Mouse (Mus musculus) cerebellum, postnatal 10 days (tissue): ENCODE measurements at regions not wholly inside any gene's neighbourhood (a gene's known extent, or its start where the extent isn't known, plus 50 kb on each side); places are given as distances from the start of the nearest gene placed in this dataset.

ENCODE experiments used
- DNase-seq, 2 experiments: peaks; one replicate each; pipeline ENCODE4 v3.0.0; 2021; ENCODE audit warnings: mixed read lengths in 2 of 2

DNA sequence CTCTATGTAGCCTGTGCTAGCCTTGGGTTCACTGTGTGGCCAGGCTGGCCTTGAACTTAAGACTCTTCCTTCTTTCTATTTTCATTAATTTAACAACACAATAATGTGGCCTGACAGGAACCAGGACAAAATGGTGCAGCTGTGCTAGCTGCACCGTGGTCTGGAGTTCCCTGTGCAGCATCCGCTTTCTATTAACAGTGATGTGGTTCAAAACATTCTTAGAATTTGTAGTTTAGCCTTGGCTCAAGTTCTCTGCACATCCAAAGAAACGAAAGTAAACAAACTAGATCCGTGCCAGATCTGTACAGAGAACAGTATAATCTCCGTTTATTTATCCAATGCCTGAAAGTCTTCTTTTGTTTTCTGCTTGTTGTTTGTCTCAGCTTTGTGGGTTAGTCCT, 88.5 kb downstream of the Irx1 start:
- no peak for DNase-seq

DNA sequence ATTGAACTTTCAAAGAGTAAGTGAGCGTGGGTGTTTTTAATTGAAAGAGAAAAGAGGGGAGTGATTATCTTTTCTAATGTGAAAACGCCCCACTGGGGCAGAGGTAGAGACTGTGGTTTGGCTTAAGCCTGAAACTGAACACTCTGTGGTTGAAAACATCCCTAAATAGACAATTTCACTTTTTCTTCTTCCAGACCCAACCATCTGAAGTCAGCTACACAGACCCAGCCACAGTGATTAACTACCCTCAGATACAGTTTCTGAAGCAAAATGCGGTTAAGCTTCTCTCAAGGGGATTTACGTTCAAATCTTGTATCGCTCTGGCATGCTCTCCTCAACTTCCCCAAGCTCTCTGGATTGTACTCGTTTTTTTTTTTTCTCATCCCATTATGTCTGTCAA, 94.8 kb downstream of the Irx1 start:
- DNase-seq, result no peak

DNA sequence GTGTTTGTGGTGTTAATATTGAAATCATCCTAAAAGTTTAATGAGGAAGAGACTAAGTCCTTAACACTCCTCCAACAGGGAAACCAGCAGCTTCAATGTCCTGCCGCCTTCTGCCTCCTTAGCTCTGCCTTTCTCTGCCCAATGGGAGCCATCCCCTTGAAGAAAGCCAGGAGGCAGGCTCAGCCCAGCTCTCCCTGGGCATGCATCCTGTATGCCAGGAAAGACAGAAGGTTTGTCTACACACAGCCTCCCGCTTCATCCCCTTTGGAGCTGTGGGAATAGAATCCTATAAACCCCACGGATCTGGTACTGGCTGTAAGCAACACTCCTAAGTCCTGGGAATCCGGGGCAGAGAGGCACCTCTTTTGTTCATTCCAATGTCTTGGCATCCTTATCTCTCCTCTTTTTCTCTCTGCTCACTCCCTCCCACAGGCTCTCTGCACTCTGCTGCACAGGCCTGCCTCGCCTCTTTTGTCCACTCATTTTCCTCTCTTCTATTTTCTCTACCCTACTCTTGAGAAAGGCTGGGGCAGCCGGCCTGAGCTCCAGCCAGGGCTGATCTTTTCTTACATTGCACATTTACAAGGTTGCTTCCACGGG, 110.0 kb downstream of the Irx1 start:
- peak; percentile 62 to 72 for DNase-seq

DNA sequence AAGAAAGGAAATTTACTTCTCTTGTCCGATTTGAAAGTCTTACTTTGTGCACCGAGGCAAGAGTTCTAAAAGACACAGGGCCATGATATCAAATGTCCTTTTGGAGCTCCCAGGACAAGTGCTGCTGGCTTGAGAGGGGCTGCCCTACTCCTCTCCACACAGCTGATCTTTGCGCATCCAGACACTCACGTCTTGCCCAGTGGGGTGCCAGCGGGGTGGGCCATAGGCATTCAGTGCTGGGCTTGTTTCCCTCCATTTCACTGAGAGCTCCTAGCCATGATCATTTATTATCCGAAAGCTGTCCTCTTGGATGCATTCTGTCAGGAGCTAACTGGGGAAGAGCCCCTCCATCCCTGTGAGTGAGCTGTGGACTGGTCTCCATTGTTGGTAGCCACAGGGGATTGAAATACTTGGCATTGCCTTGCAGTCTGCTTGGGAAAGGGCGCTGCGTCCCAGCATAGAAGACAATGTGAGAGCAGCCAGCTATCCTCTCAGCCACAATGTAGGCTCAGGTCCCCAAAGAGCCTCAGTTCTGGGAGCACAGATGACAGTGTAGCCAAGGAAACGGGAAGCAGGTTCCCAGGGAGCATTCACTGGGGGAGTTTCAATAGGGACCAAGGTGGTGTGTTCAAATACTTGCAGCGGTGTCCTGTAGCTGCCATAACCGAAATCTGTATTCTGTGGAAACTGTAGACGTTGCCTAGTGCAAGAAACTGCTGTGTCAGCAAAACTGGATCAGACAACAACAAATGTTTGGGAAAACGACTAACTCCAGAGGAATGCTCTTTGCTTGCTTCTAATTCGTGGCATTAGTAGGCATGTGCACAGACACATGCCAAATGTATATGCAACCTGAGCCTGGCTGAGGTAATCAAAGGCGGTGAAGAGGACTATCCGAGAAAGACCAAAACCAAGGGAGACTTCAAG, 159.2 kb downstream of the Irx1 start:
- peak; percentile 44 to 63 for DNase-seq

DNA sequence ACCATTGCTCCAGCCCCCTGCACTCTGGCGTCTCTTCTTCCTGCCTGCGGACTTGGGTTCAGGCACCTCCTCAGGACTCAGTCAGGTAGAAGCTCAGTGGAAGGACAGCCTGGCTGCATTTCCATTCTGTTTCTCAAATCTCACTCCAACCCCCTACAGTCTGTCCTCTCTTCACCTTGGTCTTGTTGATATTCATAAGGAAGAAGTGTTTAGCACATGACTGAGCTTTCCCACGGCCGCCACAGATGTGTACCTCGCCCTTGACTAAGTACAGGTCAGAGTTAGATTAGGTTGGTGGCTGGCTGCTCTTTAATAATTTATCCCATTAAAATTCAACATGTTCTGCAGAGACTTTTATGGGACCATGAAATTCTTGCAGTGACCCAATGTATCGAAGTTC, 165.2 kb downstream of the Irx1 start:
- no peak for DNase-seq

DNA sequence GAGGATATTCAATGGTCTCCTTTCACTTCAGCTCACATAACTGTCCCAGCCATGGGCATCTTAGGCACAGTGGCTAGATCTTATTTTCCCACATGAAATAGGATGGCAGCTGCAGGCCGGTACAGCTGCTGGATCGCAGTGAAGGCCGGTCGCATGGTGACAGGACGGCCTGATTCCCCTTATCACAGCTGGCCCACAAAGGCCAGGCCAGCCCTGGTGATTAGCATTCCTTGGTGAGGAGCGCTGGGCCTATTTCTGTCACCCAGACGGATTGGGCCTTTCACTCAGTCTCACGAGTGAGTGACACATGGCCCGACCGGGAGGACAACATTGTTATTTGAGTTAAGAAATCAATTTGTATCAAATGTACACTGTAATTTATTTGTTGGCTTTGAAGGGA, 178.8 kb downstream of the Irx1 start:
- peak in 1 of 2 experiments; percentile 5 for DNase-seq

DNA sequence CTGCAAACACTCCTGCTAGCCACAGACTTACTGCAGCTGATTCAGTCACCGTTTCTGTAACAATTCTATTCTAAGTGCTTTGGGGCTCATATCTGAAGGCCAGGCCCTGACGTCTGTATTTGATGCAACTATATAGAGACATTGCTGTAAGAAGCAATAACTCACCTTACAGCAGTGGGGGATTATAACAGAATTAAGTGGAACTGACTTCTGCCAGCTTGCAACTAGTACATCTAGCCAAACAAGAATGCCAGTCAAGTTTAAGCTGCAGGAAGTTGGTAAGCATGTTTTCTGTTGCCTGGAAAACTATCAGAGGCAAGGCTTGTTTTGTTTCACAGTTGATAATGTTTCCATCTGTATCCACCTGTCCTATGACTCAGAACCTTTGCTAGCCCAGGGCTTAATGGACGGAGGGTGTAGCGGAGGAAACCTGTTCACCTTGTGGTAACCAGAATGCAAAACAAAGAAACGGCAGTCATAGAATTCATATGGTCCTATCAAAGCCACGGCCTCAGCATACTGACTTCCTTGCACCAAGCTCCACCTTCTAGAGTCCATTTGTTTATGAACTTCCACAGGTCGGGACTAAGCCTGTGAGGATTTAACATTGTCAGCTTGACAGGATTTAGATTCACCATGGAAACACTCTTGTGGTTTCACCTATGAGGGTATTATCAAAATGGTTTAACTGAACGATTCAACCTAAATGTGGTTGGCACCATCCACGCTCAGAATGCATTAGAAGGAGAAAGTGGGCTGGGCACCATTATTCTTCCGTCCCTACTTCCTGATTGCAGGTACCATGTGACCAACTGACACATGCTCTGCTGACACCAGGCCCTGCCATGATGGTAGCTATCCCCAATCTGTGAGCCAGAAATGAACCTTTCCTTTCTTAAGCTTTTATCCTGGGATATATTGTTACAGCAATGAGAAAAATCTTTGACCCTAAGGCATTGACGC, 216.2 kb downstream of the Irx1 start:
- no peak for DNase-seq

DNA sequence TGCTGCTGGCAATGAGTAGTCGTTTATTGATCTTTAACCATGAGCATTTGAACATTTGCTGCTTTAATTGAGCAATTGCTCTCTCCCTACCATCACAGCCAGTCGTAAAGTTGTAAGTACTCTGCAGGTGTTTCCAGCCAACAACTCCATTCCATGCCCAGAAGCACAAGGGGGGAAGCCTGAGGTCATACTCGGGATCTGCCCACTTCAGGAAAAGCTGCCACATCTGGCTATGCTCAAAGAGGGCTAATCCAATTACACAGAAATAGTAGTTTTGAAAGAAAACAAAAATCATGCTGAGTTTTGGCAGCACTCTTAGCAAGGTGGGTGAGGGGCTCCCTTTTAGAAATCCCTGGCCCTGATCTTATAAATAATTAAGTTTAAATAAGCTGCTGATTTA, 217.0 kb downstream of the Irx1 start:
- no peak for DNase-seq

DNA sequence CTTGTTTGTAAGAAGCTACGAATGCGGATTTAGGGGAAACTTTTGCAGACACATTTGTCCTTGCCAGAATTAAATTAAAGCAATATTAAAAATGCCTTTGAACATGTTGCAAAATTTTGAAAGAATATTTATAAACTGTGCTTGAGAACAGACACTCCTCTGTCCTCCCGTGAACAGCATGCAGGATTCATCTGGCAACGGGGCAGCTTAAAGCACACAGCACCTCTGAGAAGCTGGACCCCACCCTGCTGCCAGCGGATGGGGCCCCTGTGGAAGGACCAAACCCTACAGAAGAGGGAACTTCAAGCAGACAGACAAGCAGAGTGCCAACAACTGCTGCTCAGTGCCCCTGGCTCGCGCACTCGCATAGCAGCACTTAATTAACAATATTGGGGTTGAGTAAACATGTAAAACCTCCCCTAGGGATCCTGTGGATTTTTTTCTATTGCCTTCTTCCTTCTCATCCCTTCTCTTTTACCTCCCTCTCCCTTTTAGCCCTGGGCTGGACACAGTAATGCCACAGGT, 226.6 kb downstream of the Irx1 start:
- no peak for DNase-seq

DNA sequence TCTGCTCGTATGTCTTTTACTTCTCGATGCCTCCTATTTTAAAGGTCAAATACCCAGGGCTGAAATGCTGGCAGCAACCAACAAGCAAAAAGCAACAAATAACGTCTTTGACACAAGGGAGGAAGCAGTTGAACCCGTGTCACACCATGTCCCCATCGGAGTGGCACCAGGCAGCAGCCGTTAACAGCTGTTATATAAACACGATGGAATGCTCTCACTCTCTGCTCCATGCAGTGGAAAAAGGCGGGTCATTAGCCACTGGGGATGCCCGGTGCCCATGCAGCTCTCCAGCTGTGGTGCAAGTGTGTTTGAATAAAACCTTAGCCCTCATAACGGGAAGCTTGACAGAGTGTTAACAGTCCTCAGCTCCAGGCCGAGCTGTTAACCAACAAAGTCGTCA, 229.3 kb downstream of the Irx1 start:
- no peak for DNase-seq

DNA sequence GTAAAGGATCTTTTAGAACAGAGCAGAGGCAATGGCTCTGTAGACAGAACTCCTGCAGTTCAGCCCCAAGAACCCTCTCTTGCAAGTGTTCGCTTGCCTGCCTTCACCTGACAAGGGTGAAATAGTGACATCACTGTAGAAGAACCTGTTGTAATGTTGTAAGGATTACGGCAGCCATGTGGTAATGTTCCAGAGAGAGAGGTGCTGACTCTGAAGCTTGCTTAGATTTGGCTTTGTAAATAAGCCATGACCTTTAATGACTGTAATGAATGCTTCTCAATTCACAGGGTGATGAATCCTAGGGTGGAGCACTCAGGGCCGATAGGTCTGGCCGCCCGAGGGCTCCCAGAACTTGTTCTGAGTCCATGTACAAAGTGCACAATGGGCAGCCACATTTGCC, 230.2 kb downstream of the Irx1 start:
- DNase-seq, result no peak

DNA sequence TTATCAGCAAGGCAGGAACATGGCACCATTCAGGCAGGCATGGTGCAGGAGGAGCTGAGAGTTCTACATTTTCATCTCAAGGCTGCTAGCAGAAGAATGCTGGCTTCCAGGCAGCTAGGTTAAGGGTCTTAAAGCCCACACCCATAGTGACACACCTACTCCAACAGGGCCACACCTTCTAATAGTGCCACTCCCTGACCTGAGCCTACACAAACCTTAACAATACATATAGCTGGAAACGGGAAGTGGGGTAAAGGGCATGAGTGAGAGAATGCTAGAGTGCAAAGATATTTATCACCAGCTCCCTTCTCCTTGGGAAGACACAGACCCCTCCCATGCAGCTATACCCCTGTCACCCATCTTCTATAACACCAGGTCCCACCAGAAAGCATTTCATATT, 230.6 kb downstream of the Irx1 start:
- DNase-seq, result no peak

DNA sequence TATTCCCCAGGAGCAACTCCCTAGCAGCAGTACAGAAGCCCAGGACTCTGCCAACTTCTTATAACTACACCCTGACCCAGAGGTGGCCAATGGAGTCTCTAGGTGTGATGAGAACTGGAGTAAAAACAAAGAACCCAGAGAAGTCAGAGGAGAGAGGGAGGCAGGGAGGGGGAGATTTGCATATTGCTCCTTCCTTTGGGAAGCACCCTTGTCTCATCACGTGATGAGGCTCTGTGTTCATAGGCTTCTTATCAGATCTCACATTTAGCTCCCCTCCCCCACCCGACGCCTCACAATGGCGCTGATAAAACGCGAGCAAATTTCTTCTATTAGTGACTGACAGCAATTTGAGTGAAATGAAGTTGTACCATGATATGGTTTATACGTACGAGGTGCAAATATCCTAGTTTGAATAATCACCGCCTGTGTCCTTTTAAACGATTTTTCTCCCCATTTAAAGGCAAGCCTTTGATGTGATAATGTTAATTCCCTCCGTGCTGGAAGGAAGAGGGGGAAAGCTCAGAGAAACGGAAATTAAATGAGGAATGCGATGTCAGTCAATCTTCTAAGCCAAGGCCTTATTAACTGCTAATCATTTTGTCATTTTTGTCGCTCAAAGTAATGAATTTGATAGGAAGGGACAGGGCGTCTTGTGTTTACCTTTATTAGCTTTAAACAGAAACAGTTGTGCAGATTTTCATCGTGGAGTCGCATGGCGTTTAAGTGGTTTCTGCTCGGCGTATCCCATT, 273.3 kb downstream of the Irx1 start:
- peak; percentile 6 to 15 for DNase-seq

DNA sequence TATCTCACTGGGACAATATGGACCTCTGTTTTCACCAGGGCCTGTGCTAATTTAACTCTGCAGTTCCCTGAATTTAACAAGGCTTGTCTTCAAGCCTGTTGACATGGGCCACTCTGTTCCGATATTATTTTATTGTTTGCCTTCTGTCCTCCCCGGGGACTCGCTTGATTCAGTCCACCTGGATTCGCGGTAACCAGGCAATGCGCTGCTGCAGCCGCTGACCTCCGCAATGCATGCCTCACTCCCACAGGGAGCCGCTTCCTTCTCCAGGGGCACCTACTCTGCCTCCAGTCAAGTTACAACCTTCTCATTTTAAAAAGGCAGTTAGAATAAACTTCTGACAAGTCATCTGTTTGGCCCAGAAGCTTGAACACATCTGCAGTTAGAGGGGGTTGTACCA, 274.3 kb downstream of the Irx1 start:
- DNase-seq, result no peak

DNA sequence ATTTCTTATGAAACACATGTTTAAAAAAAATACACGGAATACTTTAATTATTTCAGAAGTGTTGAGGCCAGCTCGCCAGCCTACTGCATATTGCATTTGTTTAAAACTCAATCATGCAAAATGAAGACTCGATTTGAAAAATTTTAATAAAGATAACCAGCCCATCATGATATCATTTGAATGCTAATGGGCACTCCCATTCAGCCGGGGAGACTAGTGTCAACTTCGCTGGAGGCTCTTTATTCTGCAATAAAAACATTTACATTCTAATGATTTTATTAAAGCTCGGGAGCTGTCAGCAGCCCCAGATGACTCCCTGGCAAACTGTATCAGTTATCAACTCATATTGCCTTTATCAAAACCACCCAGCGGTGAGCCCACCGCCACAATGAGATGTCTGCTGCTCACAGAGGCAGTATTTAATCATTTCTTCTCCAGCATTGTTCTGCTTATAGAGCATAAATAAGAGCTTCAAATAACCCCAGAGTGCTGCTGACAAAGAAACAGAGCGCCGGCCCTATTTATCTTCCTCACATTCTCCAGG, 287.4 kb downstream of the Irx1 start:
- DNase-seq, result no peak

DNA sequence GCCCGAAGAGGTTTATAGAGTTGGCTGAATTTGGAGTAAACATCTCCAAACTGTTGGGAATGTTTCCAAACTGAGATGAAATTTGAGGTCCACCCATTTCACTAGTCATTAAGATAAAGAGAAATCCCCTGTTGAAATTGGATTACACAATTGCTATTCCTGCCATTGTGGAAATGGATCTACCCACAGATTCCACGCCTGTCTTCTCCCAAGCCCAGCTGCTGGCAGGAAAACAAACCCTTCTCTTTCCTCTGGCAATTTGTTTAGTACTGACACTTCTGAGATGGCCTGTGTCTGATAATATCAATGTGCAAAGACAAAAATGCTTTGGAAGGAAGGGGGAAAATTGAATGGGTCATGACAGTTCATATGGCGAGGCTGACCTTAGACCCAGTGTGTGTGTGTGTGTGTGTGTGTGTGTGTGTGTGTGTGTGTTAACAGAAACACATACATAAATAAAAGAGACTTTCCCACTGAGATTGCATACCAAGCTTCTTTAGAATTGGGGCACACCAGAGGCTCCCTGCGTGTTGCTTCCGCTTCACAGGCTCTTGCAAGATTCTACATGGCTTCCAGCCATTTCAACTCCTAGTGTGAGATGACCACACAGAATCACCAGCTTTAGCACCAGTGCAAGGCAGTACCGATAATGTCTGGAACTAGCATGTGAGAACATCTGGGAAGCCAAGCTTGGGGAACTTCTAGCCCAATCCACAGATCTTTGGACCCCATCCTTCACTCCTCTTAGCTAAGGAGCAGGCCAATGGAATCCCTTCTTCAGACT, 293.4 kb downstream of the Irx1 start:
- no peak for DNase-seq

DNA sequence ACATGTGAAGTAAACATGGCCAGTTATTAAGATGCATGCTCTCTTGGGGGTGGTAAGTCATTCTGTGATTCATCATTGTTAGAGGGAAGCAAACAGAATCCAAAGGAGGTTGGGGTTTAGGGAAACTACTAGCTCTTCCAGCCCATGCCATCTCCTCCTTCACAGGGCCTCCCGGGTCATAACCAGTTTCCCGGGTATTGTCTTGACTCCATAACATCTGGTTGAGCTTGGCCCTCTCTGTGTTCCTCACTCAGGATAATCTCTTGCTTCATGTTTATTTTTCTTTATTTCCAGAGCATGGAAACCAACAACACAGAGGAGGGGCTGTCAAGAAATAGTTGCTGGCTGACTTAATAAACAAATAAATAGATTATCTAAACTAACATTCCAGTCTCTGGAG, 295.3 kb downstream of the Irx1 start:
- no peak for DNase-seq

DNA sequence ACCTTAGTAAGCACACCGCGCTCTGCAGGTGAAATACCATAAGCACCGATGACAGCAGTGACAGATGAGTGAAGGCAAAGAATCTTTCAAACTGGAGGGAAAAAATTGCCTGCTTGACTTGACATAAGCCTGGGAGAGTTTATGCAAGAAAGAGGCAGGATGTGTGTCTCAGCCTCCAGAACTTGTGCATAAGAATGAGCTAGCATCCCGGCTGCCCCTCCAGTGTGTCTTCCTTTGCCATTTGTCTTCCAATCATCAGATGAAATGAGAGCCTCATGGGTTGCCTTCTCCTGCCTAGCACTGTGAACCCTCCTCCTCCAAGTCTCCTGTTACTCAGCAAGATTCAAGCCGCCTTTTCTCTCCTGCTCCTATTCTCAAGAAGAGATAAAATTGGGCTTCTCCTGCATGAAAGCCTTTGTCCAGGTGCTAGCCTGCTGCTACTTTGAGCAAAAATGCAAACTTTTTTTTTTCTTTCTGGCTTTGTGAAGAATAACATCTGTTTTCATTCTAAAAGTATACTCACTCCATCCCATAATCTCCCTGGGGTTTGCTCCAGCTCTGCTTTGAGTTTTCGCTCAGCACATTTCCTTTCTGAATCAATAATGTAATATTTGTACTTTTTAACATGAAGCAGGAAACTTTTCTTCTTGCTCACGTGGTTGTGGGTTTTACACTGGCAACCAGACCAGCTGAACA, 298.2 kb downstream of the Irx1 start:
- no peak for DNase-seq

DNA sequence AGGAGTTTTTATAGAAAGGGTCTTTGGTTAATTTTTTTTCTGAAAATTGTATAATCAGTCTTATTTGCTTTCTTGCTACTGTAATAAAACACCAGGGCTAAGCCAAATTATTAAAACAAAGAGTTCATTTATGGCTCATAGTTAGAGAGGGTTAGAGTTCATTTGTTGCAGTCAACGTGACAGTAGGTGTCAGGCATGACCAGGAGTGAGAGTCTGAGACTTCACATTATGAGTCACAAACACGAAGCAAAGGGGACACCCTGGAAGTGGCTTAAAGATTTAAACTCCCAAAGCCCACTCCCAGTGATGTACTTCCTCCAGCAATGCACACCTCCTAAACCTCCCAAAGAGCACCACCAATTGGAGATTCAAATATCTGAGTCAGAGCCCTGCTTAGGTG, 305.6 kb downstream of the Irx1 start:
- DNase-seq, result no peak

DNA sequence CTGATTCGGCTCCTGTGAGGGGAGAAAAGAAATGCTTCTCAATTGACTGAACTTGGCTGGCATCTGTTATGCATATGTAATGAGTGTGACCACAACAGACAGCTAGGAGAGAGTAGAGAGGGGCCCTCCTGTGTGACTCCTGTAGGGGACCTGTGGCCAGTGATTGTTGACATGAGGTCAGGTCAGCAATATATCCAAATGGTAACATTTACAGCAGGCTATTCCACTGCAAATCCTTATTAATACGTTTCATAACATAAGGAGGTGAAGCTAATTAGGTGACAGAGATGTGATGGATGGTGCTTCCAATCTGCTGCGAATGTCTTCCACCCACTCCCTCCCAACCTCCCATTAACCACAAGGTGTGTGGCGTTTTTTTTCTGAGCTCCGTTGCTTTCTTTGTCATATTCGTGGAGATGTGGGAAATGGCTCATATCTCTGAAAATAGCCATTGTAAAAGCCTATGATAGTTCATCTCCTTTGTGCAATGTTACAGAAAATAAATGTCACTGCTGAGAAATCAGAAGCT, 309.5 kb downstream of the Irx1 start:
- DNase-seq, result no peak
